Mouse (Mus musculus): ENCODE measurements around the gene Tfcp2.
A peak's percentile ranks its signal among the peaks of the same experiment; 100 is the strongest.

The Tfcp2 gene

DNA sequence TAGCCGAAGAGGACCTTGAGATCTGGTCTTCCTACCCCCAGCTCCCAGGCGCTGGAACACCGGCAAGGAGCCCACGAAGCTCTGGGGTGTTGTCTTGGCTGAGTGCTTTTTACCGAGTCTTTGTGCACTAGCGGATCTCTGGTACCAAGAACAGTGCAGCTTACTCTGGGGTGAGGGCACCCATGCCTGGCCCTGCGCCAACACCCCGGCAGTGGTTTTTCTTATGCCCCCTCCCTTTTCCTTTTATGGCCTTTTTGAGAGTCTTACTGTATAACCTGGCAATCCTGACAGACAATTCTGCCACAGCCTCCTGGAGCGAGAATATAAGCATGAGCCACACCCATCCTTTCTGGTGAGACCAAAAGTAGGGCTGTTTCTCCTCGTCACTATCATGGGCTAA, 73.5 kb downstream of the Tfcp2 start:
- no peak for DNase-seq

DNA sequence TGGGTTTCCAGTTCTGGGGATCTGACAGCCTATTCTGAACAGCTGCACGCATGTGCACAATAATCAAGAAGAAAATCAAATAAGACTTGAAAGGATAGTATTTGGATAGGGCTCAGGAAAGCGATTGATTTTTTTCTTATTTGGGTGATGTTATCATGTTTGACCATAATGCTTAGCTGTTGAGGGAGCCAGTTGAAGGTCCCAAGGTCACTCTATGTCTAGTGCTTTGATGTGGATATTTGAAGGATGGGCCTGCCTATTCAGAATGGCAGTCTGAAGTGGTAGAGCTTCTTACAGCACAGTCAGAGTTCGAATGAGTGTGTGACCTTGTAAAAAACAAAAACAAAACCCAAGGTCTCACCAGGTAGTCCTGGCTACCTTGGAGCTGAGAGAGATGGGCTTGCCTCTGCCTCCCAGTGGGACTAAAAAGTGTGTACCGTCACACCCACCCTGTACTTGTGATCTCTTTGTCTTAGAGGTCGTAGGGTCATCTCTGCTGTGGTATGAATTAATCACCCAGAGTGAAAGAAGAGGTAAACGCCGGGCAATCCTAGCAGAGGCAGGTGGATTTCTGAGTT, 77.8 kb downstream of the Tfcp2 start:
- DNase-seq, result no peak

DNA sequence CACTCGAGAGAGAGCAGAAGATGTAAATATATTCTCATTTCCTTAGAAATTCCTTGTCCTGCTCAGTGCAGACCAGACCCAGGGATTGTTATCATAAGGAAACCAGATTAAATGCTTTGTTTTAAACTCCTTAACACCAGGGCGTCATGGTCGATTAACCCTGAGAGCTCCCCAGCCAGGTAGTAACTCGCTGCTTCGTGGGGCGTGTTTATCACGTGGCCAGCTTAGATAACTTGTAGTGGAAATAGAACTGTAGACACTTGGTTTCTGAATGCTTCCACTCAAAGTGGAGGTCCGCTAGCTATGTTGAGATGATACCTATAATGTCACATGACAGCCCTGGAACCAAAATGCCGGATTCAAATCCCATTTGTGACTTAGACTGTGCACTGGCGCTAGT, 81.8 kb downstream of the Tfcp2 start:
- no peak for DNase-seq

DNA sequence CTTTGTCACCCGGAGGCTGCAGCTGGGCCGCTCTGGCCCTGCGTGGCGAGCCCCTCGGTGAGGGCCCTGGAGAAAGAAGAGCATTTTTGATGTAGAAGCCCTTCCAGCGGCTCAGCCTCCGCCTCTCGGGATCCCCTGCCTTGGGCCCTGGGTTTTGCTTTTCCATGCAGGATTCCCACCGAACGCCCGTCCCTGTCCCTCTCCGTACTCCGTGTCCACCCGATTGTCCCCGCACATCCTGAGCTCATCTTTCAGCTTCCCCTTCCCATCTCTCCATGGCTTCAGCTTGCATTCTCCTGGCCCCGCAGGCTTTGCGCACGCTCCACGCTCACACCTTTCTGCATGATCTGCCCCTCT, 82.6 kb downstream of the Tfcp2 start:
- no peak for DNase-seq

DNA sequence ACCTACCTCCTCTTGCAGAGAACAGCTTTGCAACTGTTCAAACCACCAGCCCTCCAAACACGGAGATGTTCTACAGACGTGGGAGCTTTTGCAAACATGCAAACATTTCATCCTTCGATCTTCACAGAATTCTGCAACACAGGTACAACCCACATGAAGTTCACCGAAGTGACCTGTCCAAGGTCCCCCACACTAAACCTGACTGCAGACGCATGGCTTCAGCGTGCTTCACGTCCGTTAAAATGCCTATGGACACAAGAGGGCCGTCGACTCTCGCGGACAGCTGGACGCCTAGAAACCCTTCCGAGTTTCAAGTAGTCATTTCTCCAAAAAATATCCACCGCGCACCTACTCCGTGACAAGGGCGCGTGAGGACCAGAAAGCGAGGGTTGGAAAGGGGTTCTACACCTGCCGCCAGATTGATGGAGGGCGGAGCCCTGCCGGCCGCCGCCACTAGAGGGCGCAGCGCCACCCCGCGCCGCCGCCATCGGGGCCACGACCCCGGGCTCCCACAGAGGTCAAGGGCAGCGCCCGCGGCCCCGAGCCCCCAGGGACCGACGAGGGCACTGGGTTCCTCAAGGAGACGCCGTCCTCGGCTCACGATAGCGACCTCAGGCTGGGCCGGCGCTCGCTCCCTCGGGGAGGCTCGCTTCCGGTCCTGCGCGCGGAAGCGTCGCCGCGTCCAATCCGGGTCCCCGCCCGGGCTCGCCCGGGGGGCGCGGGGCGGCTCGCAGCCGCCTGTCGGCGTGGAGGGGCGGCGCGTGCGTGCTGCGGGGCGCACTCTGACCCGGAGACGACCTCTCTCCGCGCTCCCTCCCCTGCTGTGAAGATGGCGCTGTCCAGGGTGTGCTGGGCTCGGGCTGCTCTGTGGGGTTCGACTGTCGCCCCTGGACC, 83.3 kb downstream of the Tfcp2 start, which contains the start of gene Letmd1:
Gene Letmd1, plus strand, starts transcription at position 729 of the 894 bp plus-strand sequence.
- peak; percentile 83 for DNase-seq

DNA sequence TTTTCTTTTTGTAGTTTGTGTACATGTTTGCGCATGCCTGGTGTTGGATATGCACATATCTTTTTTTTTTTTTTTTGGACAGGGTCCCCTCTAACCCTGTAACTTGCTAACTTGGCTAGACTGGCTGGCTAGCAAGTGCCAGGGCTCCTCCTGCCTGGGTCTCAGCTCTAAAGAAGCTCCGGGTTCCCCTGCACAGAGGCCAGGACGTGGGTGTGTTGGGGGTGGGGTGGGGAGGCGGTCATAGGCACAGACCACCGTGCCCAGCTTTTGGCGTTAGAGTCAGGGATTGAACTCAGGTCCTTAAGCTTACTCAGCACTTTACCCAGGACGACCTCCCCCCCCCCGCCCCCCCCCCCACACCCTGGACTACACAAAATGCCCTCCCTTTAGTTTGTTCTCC, 84.1 kb downstream of the Tfcp2 start:
- no peak for DNase-seq

DNA sequence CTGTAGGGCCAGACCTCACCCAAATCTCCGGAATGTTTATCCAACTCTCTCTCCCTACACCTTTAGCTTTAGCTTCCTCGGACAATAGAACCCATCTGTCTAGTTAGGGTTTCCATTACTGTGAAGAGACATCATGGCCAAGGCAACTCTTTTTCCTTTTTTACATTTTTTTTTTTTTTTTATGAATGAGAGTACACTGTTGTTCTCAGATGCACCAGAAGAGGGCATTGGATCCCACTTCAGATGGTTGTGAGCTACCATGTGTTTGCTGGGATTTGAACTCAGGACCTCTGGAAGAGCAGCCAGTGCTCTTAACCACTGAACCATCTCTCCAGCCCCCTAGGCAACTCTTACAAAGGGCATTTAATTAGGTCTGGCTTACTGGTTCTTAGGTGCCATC, 86.4 kb downstream of the Tfcp2 start:
- DNase-seq, result no peak

DNA sequence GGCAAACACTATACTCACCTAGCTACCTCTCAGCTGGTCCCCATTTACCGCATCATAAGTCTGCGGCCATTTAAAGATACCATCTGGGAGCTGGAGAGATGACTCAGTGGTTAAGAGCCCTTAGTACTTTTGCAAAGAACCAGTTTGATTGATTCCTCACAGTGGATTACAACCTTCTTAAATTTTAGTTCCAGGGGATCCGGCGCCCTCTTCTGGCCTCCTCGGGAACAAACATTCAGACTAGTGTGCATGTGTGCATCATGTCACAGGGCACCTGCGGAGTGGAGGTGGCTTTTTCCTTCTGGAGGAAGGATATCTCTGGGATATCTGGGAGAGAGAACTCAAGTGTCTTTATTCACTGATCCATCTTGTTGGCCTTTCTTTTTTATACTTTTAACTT, 88.1 kb downstream of the Tfcp2 start:
- peak; percentile 62 for DNase-seq

DNA sequence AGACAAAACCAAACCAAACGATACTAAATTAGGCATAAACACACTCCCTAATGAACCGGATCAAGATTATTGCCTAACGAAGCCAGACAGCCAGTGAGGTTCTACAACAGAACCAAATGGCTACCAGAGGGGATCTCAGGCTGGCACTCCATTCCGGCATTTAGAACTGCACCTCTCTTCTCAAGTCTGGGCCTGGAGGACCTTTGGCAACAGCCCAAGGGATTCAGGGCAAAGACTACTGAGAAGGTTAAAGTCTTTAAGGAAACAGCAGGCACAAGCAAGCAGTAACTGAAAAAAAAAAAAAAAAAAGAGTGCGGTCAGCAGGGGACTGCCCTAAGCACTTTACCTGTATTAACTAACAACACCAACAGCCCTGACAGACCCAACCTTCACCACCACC, 89.7 kb downstream of the Tfcp2 start:
- DNase-seq, result no peak

DNA sequence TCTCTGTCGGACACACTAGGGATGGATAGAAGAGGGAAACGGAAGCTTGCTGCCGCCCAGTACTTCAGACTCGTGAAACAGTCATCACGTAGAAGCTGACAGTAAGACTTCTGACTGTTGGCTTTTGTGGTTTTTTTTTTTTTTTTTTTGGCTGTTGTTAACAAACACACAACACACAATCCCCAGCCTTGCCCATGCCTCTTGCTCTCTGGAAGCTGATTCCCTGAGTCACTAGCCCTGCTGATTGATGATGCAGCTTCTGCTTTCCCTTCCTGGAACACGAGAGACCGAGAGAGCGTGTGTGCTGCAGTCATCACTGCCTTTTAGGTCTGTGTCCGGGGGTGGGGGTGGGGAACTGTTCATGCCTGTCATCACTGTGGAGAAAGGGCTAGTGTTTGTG, 90.2 kb downstream of the Tfcp2 start:
- no peak for DNase-seq

DNA sequence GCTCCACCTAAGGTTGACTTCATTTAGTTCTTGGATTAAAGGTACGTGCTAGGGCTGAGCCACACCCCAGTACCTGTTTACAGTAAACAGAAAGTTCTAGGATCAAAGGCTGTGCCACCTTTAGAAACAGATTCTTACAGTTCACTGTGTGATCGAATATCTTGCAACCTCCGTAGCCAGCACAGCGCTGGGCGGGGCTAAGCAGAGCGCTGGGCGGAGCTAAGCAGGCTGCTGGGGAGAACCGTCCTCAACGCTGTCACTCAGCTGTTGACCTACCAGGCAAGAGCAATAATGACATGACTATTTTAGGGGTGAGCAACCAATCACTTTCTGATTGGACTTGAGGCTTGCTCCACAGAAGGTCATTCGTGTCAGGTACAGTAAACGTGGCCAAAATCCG, 90.9 kb downstream of the Tfcp2 start:
- no peak for DNase-seq

DNA sequence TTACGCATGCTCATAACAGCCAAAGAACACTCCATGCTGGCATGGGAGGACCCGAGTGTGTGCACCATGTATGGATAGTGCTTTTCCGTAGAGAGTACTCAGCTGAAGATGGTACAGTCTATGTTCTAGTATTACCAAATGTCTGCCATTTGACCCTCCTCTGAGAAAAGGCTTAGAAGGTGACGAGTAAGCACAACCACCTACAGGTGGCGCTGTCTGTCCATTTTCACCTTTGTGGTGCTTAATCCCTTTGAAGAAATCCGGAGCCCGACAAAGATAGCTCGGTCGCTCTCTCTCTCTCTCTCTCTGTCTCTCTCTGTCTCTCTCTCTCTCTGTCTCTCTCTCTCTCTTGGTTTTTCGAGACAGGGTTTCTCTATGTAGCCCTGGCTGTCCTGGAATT, 93.8 kb downstream of the Tfcp2 start:
- DNase-seq, result peak; percentile 55

DNA sequence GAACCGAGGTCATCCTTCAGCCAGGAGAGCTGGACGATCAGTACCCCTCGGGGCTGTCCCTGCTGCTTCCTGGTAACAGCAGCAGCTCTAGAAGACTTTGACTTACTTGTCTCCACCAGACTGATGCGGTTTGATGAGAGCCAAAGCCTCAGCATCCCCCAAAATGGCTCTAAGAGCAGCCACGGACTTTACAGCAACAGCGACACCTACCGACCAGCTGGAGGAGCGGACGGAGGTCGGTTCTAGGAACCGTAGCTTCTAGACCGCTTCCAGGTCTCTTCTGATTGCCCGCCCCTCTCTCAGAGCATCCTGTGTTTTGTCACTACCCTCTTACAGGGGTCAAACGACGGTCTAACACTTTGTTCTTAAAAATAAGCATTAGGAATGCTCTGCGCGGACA, 94.5 kb downstream of the Tfcp2 start:
- DNase-seq, result peak; percentile 70

DNA sequence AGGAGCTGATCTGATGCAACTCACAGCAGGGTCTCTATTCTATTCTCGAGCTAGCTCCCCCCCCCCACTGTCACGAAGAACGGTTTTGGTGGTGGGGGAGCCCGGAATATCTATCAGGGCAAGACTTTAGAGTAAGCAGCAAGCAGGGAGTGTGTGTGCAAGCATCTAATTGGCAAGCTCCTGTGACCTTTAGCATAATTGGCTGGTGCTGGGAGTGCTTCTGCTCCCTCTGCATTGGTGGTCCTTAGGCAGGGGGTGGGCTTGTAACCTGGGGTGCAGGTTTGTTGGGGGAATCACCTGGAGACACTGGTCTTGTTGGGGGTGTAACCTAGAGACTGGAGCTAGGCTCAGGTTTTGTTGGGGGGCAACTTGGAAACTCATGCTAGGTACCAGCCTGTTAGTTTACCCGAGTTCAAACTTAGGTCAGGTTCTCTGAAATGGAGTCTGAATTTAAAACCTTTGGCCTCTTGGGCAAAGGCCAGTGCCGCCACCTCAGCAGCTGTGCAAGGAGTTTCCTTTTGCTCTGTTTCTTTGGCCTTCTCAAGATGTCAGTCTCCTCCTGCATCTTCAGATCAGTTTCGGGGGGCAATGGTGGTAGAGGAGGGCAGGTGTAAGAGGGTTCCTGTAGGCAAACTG, 95.3 kb downstream of the Tfcp2 start:
- no peak for DNase-seq

DNA sequence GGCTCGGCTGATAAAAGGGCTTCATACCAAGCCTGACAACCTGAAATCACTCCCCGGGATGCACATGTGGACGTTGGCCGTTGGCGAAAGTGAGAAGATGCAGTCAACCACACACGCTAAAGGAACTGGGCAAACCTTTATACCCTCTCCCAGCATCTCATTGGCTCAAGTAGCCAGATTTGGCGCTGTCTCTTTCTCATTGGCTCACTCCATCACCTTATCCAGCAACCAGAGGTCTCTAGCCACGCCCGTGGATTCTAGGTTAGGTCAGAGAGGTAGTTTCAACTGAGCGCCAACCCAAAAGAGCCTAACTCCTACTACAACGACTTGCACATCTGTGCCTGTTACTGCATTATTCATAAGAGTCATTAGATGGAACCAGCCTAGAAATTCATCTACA, 99.3 kb downstream of the Tfcp2 start:
- no peak for DNase-seq

DNA sequence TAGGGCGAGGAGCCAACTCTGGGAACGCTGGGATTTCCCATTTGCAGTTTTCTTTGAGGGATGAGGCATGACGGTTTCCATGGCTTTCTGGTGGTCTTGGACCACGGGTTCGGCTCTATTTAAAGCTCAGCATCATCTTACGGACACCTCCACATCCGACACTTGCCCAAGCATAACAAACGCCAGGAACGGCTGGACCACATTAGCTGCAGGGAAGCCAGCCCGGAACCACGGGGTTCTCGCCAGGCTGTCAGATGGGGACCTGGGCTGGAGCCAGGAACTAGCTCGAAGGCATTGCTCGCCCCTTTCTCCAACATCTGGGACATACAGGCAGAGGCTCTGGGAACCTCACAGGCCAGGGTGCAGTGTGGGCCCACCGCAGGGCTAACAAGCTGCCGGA, 100.6 kb downstream of the Tfcp2 start:
- peak; percentile 36 for DNase-seq

DNA sequence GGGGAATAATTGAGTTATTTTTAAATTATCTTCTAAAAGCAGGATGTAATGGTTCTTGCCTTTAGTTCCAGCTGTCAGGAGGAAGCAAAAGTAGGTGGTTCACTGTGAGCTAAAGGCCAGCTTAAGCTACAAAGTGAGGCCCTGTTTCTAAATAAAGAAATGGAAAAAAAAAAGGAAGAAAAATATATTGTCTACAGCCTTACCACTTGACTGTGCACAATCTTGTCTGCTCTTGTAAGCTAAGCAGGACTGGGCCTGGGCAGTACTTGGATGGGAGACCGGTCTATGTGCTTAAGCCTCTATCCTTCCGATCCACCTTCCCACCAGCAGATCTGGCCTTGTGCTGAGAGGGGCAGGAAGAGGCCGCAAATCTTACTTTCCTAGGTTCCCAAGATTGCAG, 102.3 kb downstream of the Tfcp2 start:
- DNase-seq, result no peak

DNA sequence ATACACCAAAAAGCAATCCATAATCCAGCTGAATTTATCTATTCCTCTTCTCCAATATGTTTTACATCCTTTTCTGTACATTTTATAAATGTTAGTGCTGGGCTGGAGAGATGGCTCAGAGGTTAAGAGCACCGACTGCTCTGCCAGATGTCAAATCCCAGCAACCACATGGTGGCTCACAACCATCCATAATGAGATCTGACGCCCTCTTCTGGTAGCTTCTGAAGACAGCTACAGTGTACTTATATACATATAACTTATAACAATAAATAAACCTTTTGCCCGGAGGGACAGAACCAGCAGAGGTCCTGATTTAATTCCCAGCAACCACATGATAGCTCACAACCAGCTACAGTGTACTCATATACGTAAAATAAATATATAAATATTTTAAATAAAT, 103.2 kb downstream of the Tfcp2 start:
- DNase-seq, result no peak
